Mouse (Mus musculus) thymus, adult 2 months (tissue): ENCODE data around the gene Tlr4.

Experiments
- CTCF ChIP-seq: fragments of 200-500 bp; IDR thresholded peaks from 2 replicates; pipeline ENCODE4 v1.5.1; 2012; ENCODE audit warnings: mild to moderate bottlenecking, control low read depth, low read length, moderate library complexity, borderline replicate concordance; ENCODE audit not compliant: control insufficient read depth, poor library complexity, insufficient read depth; ENCODE audit errors: extremely low read depth
- POLR2A ChIP-seq: fragments of 200-500 bp; IDR thresholded peaks from 2 replicates; pipeline ENCODE4 v1.6.1; 2012; ENCODE audit warnings: mild to moderate bottlenecking, low read length, control low read depth, moderate library complexity; ENCODE audit not compliant: control insufficient read depth, poor library complexity, insufficient read depth; ENCODE audit errors: extremely low read depth

GRCm38 (mm10) chr4:66873342-66873741 lies 46.0 kb downstream of the Tlr4 start:
- no peak for TF ChIP-seq CTCF
- no peak for TF ChIP-seq POLR2A
